Mouse (Mus musculus) kidney, postnatal 0 days (tissue): ENCODE data around the gene Gzma. TPM values are rescaled to one million over a fixed set of nuclear protein-coding genes. Genes with fewer than 3 reads are reported as not detected.

Experiments
- ATAC-seq: fragments of 200-750 bp; cut with Nextera tagmentation; replicated peaks from 2 replicates; pipeline ENCODE4 v1.8.0; 2017; ENCODE audit warnings: low read depth, moderate number of reproducible peaks, moderate TSS enrichment, moderate library complexity; ENCODE audit not compliant: low FRiP score
- DNase-seq: peaks from one replicate; pipeline ENCODE4 v3.0.0-alpha.2; 2016; ENCODE audit warnings: low spot score
- H3K27ac ChIP-seq: fragments of 300-500 bp; sonication (generic); 2 replicates; pipeline ENCODE4 v1.5.1; 2014; ENCODE audit warnings: mild to moderate bottlenecking
- H3K27me3 ChIP-seq: fragments of 300-500 bp; sonication (generic); 2 replicates; pipeline ENCODE4 v1.6.1; 2014; ENCODE audit warnings: low read length, mixed read lengths; ENCODE audit not compliant: insufficient read depth
- H3K36me3 ChIP-seq: fragments of 300-500 bp; sonication (generic); 2 replicates; pipeline ENCODE4 v1.6.1; 2014; ENCODE audit warnings: low read length, mixed read lengths; ENCODE audit not compliant: insufficient read depth
- H3K4me1 ChIP-seq: fragments of 300-500 bp; sonication (generic); replicated peaks from 2 replicates; pipeline ENCODE4 v1.6.1; 2014; ENCODE audit warnings: antibody characterized with exemption, low read length, mixed read lengths; ENCODE audit not compliant: insufficient read depth
- H3K4me2 ChIP-seq: fragments of 300-500 bp; sonication (generic); 2 replicates; pipeline ENCODE4 v1.6.1; 2014; ENCODE audit warnings: mild to moderate bottlenecking, low read length, moderate library complexity, mixed read lengths
- H3K4me3 ChIP-seq: fragments of 300-500 bp; sonication (generic); replicated peaks from 2 replicates; pipeline ENCODE4 v1.5.1; 2014; ENCODE audit warnings: low read depth, low read length
- H3K9ac ChIP-seq: fragments of 300-500 bp; sonication (generic); 2 replicates; pipeline ENCODE4 v1.6.1; 2014; ENCODE audit warnings: low read depth, low read length
- H3K9me3 ChIP-seq: fragments of 300-500 bp; sonication (generic); replicated peaks from 2 replicates; pipeline ENCODE4 v1.6.1; 2016; ENCODE audit warnings: low read length, inconsistent platforms, mixed read lengths
- CTCF ChIP-seq: IDR thresholded peaks from 2 replicates; pipeline ENCODE4 v1.5.1; 2016; ENCODE audit warnings: antibody characterized with exemption, low read depth, mild to moderate bottlenecking, moderate library complexity
- WGBS: fragments of 180-500 bp; shearing (Covaris S2); extraction: QIAGEN DNeasy Blood & Tissue Kit; methylation state at CpG from one replicate; pipeline ENCODE4 v1.1.7; 2014; 5-methylcytosine and 5-hydroxymethylcytosine counted together
- polyA plus RNA-seq: library from polyadenylated mRNA; unstranded; fragments of >200 nt; fragmentation: Nextera tagmentation; extraction: Ambion mirVana; gene quantifications from 2 replicates; pipeline ENCODE4 v1.2.1, GENCODE M21; 2015

Gene Gzma
- polyA plus RNA-seq, 1 experiment from 2014 or later, result 0.79 TPM

- WGBS, result 82% methylated on average over 13 of the region's 13 CpGs
- no peak for TF ChIP-seq CTCF
Observed at GRCm38 (mm10) chr13:113087226-113088017, 13.4 kb downstream of the Gzma start.

GRCm38 (mm10) chr13:113084732-113085131 lies 16.0 kb downstream of the Gzma start:
- Histone ChIP-seq H3K9me3 (no peaks in the 10 kb centered on the region), H3K4me3 (no peak overlapping the region), H3K36me3 (no peaks in the 10 kb centered on the region), H3K9ac (no peak overlapping the region), H3K27me3 (no peaks in the 10 kb centered on the region), H3K27ac (no peak overlapping the region), H3K4me1 (no peaks in the 10 kb centered on the region), H3K4me2 (no peak overlapping the region)
- DNase-seq, result no peak
- 78% methylated on average over 5 of the region's 5 CpGs for WGBS
- no peak for TF ChIP-seq CTCF
- no peak for ATAC-seq

More at GRCm38 (mm10) chr13:113087226-113088017, 13.4 kb downstream of the Gzma start:
- Histone ChIP-seq H3K36me3 (no peaks in the 10 kb centered on the region), H3K4me1 (no peaks in the 10 kb centered on the region), H3K4me2 (no peak overlapping the region), H3K27me3 (no peaks in the 10 kb centered on the region), H3K4me3 (no peak overlapping the region), H3K27ac (no peak overlapping the region), H3K9ac (no peak overlapping the region), H3K9me3 (no peaks in the 10 kb centered on the region)
- DNase-seq (no peak), ATAC-seq (no peak)

DNA sequence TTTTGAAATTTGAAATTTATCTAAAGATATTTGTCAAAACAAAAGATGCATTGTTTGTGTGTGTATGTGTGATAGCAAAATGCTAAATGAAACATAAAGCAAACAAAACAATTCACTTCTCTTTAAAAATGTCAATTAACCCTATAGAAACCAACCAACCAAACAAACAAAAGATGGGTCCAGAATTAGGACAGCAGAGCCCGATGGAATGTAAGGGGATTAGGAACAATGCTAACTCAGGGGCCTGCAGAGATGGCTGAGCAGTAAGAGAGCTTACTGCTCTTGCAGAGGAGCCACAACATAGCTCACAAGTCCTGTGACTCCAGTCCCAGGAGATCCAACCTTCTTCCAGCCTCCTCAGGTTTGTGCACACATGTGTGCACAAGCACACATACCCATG lies 18.7 kb downstream of the Gzma start:
- H3K36me3 ChIP-seq, result no peaks in the 10 kb centered on the region
- H3K27me3 ChIP-seq, result no peaks in the 10 kb centered on the region
- no peak overlapping the region for H3K27ac ChIP-seq
- no peak for TF ChIP-seq CTCF
- no peak overlapping the region for H3K4me3 ChIP-seq
- WGBS, result 88% methylated on average over 1 of the region's 1 CpGs
- DNase-seq (no peak), ATAC-seq (no peak)
- no peak overlapping the region for H3K9ac ChIP-seq
- H3K4me2 ChIP-seq, result no peak overlapping the region
- no peaks in the 10 kb centered on the region for H3K4me1 ChIP-seq
- H3K9me3 ChIP-seq, result no peaks in the 10 kb centered on the region

DNA sequence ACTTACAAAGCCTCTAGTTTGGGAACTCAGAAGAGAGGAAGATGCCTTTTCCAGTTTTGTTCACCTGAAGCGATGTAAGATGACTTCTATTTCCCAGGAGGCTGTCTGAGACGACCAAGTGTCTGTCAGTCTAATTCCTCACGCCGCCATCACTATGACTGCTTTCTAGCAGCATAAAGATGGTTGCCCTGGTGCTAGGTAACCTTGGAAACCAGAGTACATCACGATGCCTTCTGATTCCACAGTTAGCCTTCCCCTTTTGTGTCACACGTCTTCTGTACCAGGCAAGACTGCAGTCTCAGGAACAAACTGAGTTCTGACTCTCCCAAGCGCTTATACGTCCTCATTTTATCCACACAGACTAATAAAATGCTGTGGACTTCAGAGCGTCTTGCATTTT lies 21.8 kb downstream of the Gzma start:
- ATAC-seq, result no peak

DNA sequence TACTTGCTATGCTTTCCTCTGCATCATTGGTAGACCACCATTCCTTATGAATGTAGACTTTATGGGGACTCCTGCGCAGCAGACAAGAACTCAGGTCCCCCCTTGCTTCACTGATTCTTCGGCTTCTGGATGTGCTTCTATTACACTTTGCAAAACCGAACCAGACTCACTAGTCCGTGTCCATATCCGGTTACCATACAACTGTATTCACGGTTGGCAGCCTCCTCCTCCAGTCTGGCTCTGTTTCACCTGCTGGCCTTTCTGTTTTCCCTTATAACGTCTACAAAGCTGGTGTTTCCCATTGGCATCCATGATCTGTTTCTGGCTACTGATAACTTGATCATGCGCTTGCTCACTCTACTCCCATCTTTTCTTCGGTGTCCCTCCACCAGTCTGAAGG lies 36.2 kb downstream of the Gzma start:
- DNase-seq, result peak; percentile 38
- 53% methylated on average over 9 of the region's 9 CpGs for WGBS
- H3K27ac ChIP-seq, result no peak overlapping the region

More for the DNA sequence above, 21.8 kb downstream of the Gzma start:
- H3K27ac ChIP-seq, result no peak overlapping the region
- no peak for TF ChIP-seq CTCF
- DNase-seq, result no peak
- no peak overlapping the region for H3K9ac ChIP-seq
- H3K4me2 ChIP-seq, result no peak overlapping the region
- no peaks in the 10 kb centered on the region for H3K27me3 ChIP-seq
- no peak overlapping the region for H3K4me3 ChIP-seq
- no peaks in the 10 kb centered on the region for H3K4me1 ChIP-seq
- WGBS, result 85% methylated on average over 9 of the region's 9 CpGs
- H3K36me3 ChIP-seq, result no peaks in the 10 kb centered on the region
- no peaks in the 10 kb centered on the region for H3K9me3 ChIP-seq

DNA sequence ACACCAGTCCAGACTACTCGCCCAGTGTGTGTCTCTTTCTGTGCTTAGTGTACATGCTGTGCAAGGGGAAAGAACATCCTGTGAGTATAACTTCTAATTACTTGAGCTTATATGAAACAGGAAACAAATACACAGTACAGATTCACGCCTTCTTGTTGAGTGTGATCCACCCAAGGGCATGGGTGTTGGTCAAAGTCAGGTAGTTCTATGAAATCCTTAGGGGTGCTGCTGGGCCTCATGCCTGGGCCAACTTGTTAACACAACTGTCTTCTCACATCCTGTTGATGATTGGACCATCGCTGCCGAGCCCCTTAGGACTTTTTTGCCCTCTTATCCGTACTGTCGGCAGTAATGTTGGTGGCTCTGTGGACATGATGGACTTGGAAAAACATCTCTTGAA lies 39.0 kb downstream of the Gzma start:
- Histone ChIP-seq H3K9ac (no peak overlapping the region), H3K4me2 (no peak overlapping the region)
- 87% methylated on average over 6 of the region's 6 CpGs for WGBS

More for the DNA sequence above, 36.2 kb downstream of the Gzma start:
- Histone ChIP-seq H3K4me1 (no peaks in the 10 kb centered on the region), H3K9me3 (no peaks in the 10 kb centered on the region), H3K36me3 (no peaks in the 10 kb centered on the region), H3K27me3 (no peaks in the 10 kb centered on the region), H3K4me3 (no peak overlapping the region), H3K4me2 (no peak overlapping the region), H3K9ac (no peak overlapping the region)
- no peak for ATAC-seq
- TF ChIP-seq CTCF, result no peak

DNA sequence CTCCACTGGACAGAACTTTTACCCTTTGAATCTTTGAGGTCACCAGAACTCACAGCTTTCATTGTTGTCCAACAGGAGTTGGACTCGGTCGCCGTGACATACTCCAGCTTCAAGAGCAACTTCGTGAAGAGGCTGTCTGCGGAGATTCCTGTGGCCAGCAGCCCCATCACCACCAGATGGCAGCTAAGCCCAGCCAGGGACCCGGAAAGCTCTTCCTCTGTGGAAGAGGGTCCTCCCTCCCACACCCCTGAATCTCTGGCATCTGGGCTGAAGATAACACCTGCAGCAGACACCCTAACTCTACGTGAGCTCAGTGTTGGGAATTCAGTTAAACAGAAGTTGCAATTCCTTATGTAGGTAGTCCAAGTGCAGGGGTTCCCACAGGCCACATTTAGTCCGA lies 45.0 kb downstream of the Gzma start:
- peak; percentile 63 for TF ChIP-seq CTCF
- DNase-seq, result peak; percentile 53
- ATAC-seq, result no peak
- 34% methylated on average over 8 of the region's 8 CpGs for WGBS
- H3K4me2 ChIP-seq, result no peak overlapping the region
- no peaks in the 10 kb centered on the region for H3K9me3 ChIP-seq
- no peak overlapping the region for H3K9ac ChIP-seq
- no peaks in the 10 kb centered on the region for H3K36me3 ChIP-seq
- H3K4me3 ChIP-seq, result no peak overlapping the region
- H3K4me1 ChIP-seq, result no peaks in the 10 kb centered on the region
- no peak overlapping the region for H3K27ac ChIP-seq
- no peaks in the 10 kb centered on the region for H3K27me3 ChIP-seq

More for the DNA sequence above, 39.0 kb downstream of the Gzma start:
- ATAC-seq (no peak), DNase-seq (no peak)
- Histone ChIP-seq H3K4me1 (no peaks in the 10 kb centered on the region), H3K36me3 (no peaks in the 10 kb centered on the region), H3K27me3 (no peaks in the 10 kb centered on the region), H3K9me3 (no peaks in the 10 kb centered on the region), H3K27ac (no peak overlapping the region), H3K4me3 (no peak overlapping the region)
- TF ChIP-seq CTCF, result no peak
